Mouse (Mus musculus) MEL (cell line): ENCODE data around the gene Asb8. TPM values are rescaled to one million over a fixed set of nuclear protein-coding genes. Genes with fewer than 3 reads are reported as not detected.

Source experiments
- DNase-seq: peaks from one replicate; pipeline ENCODE4 v3.0.0; 2011; ENCODE audit warnings: low read depth, low spot score
- H3K27ac ChIP-seq: 2 replicates; pipeline ENCODE4 v1.5.1; 2012; ENCODE audit warnings: low read depth, mild to moderate bottlenecking, control low read depth, low read length, moderate library complexity; ENCODE audit not compliant: control insufficient read depth
- H3K27me3 ChIP-seq, 2 experiments: fragments of 150-350 bp in 1 of 2; sonication (generic) in 1 of 2; 2 replicates each; pipeline ENCODE4 v1.6.1; 2012; ENCODE audit warnings: low read length in 2 of 2, mild to moderate bottlenecking in 2 of 2, improper control_type of control experiment in 1 of 2, moderate library complexity in 1 of 2; ENCODE audit not compliant: insufficient read depth in 2 of 2, control insufficient read depth in 1 of 2
- H3K36me3 ChIP-seq, 2 experiments: 2 replicates each; pipeline ENCODE4 v1.6.1; 2012 to 2014; ENCODE audit warnings: low read length in 2 of 2, improper control_type of control experiment in 1 of 2, inconsistent platforms in 1 of 2, mild to moderate bottlenecking in 1 of 2; ENCODE audit not compliant: insufficient read depth in 2 of 2, control insufficient read depth in 1 of 2
- H3K4me1 ChIP-seq, 2 experiments: fragments of 150-350 bp in 1 of 2; sonication (generic) in 1 of 2; 2 replicates each; pipeline ENCODE4 v1.6.1; 2012; ENCODE audit warnings: low read length in 2 of 2, improper control_type of control experiment in 1 of 2, mild to moderate bottlenecking in 1 of 2; ENCODE audit not compliant: insufficient read depth in 2 of 2, control insufficient read depth in 1 of 2
- H3K4me3 ChIP-seq, 2 experiments: fragments of 150-350 bp in 1 of 2; sonication (generic) in 1 of 2; 2 replicates each; pipeline ENCODE4 v1.5.1; 2012; ENCODE audit warnings: low read depth in 2 of 2, low read length in 2 of 2, mild to moderate bottlenecking in 2 of 2, moderate library complexity in 2 of 2, control low read depth in 1 of 2, improper control_type of control experiment in 1 of 2; ENCODE audit not compliant: control insufficient read depth in 1 of 2, insufficient read depth in 1 of 2
- H3K79me2 ChIP-seq: 2 replicates; pipeline ENCODE4 v1.6.1; 2012; ENCODE audit warnings: mild to moderate bottlenecking, low read length, moderate library complexity; ENCODE audit not compliant: control insufficient read depth, poor library complexity, insufficient read depth
- H3K9ac ChIP-seq: 2 replicates; pipeline ENCODE4 v1.6.1; 2012; ENCODE audit warnings: low read depth, mild to moderate bottlenecking, control low read depth, low read length, moderate library complexity; ENCODE audit not compliant: control insufficient read depth, poor library complexity, severe bottlenecking
- H3K9me3 ChIP-seq: fragments of 150-350 bp; sonication (generic); replicated peaks from 2 replicates; pipeline ENCODE4 v1.6.1; 2012; ENCODE audit warnings: mild to moderate bottlenecking, low read length, improper control_type of control experiment, moderate library complexity; ENCODE audit not compliant: insufficient read depth
- BHLHE40 ChIP-seq: IDR thresholded peaks from 2 replicates; pipeline ENCODE4 v1.6.1; 2012; ENCODE audit warnings: low read depth, mild to moderate bottlenecking, inconsistent platforms, low read length, improper control_type of control experiment, borderline replicate concordance
- CTCF ChIP-seq, 3 experiments: IDR thresholded peaks in 2 of 3; conservative IDR thresholded peaks in 1 of 3; 2 replicates each; pipeline ENCODE4 v1.5.1; 2011 to 2012; ENCODE audit warnings: low read length in 3 of 3, low read depth in 2 of 3, mild to moderate bottlenecking in 2 of 3, improper control_type of control experiment in 1 of 3, inconsistent platforms in 1 of 3, mixed read lengths in 1 of 3, moderate library complexity in 1 of 3; ENCODE audit not compliant: control insufficient read depth in 1 of 3, insufficient read depth in 1 of 3, poor library complexity in 1 of 3, severe bottlenecking in 1 of 3
- E2F4 ChIP-seq: IDR thresholded peaks from 2 replicates; pipeline ENCODE4 v1.6.1; 2011; ENCODE audit warnings: low read depth, low read length, improper control_type of control experiment, borderline replicate concordance
- ELF1 ChIP-seq: IDR thresholded peaks from 2 replicates; pipeline ENCODE4 v1.6.1; 2014; ENCODE audit warnings: low read depth, mild to moderate bottlenecking, inconsistent platforms, low read length, improper control_type of control experiment, moderate library complexity
- EP300 ChIP-seq, 2 experiments: IDR thresholded peaks; 2 replicates each; pipeline ENCODE4 v1.6.1; 2011; ENCODE audit warnings: improper control_type of control experiment in 2 of 2, low read length in 2 of 2, low read depth in 1 of 2, mild to moderate bottlenecking in 1 of 2
- ETS1 ChIP-seq: IDR thresholded peaks from 2 replicates; pipeline ENCODE4 v1.6.1; 2012; ENCODE audit warnings: low read depth, mild to moderate bottlenecking, inconsistent platforms, low read length, improper control_type of control experiment, moderate library complexity
- GABPA ChIP-seq: IDR thresholded peaks from 2 replicates; pipeline ENCODE4 v1.6.1; 2012; ENCODE audit warnings: low read depth, mild to moderate bottlenecking, inconsistent platforms, low read length, improper control_type of control experiment, moderate library complexity
- GATA1 ChIP-seq: IDR thresholded peaks from 2 replicates; pipeline ENCODE4 v1.6.1; 2011; ENCODE audit warnings: low read depth, low read length, improper control_type of control experiment
- HCFC1 ChIP-seq: IDR thresholded peaks from 2 replicates; pipeline ENCODE4 v1.6.1; 2012; ENCODE audit warnings: low read depth, mild to moderate bottlenecking, inconsistent platforms, low read length, improper control_type of control experiment, moderate library complexity
- JUND ChIP-seq: IDR thresholded peaks from 2 replicates; pipeline ENCODE4 v1.6.1; 2011; ENCODE audit warnings: low read depth, mild to moderate bottlenecking, improper control_type of control experiment, low read length
- MAX ChIP-seq: IDR thresholded peaks from 2 replicates; pipeline ENCODE4 v1.6.1; 2011; ENCODE audit warnings: low read length, improper control_type of control experiment
- MAZ ChIP-seq: IDR thresholded peaks from 2 replicates; pipeline ENCODE4 v1.6.1; 2012; ENCODE audit warnings: low read depth, mild to moderate bottlenecking, inconsistent platforms, low read length, improper control_type of control experiment
- MEF2A ChIP-seq: IDR thresholded peaks from 2 replicates; pipeline ENCODE4 v1.6.1; 2014; ENCODE audit warnings: low read depth, mild to moderate bottlenecking, inconsistent platforms, low read length, improper control_type of control experiment; ENCODE audit not compliant: poor library complexity, insufficient replicate concordance, severe bottlenecking; ENCODE audit errors: extremely low read depth
- MYB ChIP-seq: IDR thresholded peaks from 2 replicates; pipeline ENCODE4 v1.6.1; 2011; ENCODE audit warnings: mild to moderate bottlenecking, low read depth, low read length, improper control_type of control experiment
- MYC ChIP-seq: IDR thresholded peaks from 2 replicates; pipeline ENCODE4 v1.6.1; 2011; ENCODE audit warnings: low read depth, mild to moderate bottlenecking, low read length, improper control_type of control experiment, moderate library complexity
- NRF1 ChIP-seq: IDR thresholded peaks from 2 replicates; pipeline ENCODE4 v1.6.1; 2014; ENCODE audit warnings: low read depth, mild to moderate bottlenecking, inconsistent platforms, low read length, improper control_type of control experiment, moderate library complexity; ENCODE audit not compliant: poor library complexity, insufficient read depth, severe bottlenecking
- POLR2A ChIP-seq, 2 experiments: IDR thresholded peaks; 2 replicates each; pipeline ENCODE4 v1.6.1; 2011 to 2012; ENCODE audit warnings: low read length in 2 of 2, mild to moderate bottlenecking in 2 of 2, control low read depth in 1 of 2, improper control_type of control experiment in 1 of 2, low read depth in 1 of 2, moderate library complexity in 1 of 2; ENCODE audit not compliant: control insufficient read depth in 1 of 2, insufficient read depth in 1 of 2, poor library complexity in 1 of 2
- POLR2AphosphoS5 ChIP-seq: IDR thresholded peaks from 2 replicates; pipeline ENCODE4 v1.6.1; 2012; ENCODE audit warnings: low read depth, borderline replicate concordance, mild to moderate bottlenecking, inconsistent platforms, low read length, moderate library complexity, mixed read lengths
- RAD21 ChIP-seq: IDR thresholded peaks from 2 replicates; pipeline ENCODE4 v1.6.1; 2011; ENCODE audit warnings: mild to moderate bottlenecking, low read depth, low read length, improper control_type of control experiment
- SIN3A ChIP-seq: IDR thresholded peaks from 2 replicates; pipeline ENCODE4 v1.6.1; 2012; ENCODE audit warnings: low read length, improper control_type of control experiment, inconsistent platforms
- SMC3 ChIP-seq: IDR thresholded peaks from 2 replicates; pipeline ENCODE4 v1.6.1; 2011; ENCODE audit warnings: low read depth, low read length, improper control_type of control experiment
- TAL1 ChIP-seq: IDR thresholded peaks from 2 replicates; pipeline ENCODE4 v1.6.1; 2012; ENCODE audit warnings: mild to moderate bottlenecking, inconsistent platforms, low read length, moderate library complexity, mixed read lengths
- TBP ChIP-seq: IDR thresholded peaks from 2 replicates; pipeline ENCODE4 v1.8.0; 2011; ENCODE audit warnings: low read depth, low read length, improper control_type of control experiment
- TCF12 ChIP-seq: IDR thresholded peaks from 2 replicates; pipeline ENCODE4 v1.6.1; 2014; ENCODE audit warnings: low read depth, mild to moderate bottlenecking, inconsistent platforms, low read length, improper control_type of control experiment, moderate library complexity
- UBTF ChIP-seq: IDR thresholded peaks from 2 replicates; pipeline ENCODE4 v1.6.1; 2012; ENCODE audit warnings: low read depth, mild to moderate bottlenecking, inconsistent platforms, low read length, improper control_type of control experiment, moderate library complexity, borderline replicate concordance; ENCODE audit not compliant: insufficient read depth
- USF1 ChIP-seq: IDR thresholded peaks from 2 replicates; pipeline ENCODE4 v1.6.1; 2014; ENCODE audit warnings: low read depth, mild to moderate bottlenecking, inconsistent platforms, low read length, improper control_type of control experiment, moderate library complexity
- USF2 ChIP-seq, 2 experiments: IDR thresholded peaks; 2 replicates each; pipeline ENCODE4 v1.6.1; 2011 to 2012; ENCODE audit warnings: improper control_type of control experiment in 2 of 2, low read length in 2 of 2, borderline replicate concordance in 1 of 2, inconsistent platforms in 1 of 2, low read depth in 1 of 2, mild to moderate bottlenecking in 1 of 2; ENCODE audit not compliant: insufficient read depth in 1 of 2
- ZC3H11A ChIP-seq: IDR thresholded peaks from 2 replicates; pipeline ENCODE4 v1.6.1; 2012; ENCODE audit warnings: low read depth, mild to moderate bottlenecking, inconsistent platforms, low read length, improper control_type of control experiment
- ZKSCAN1 ChIP-seq: IDR thresholded peaks from 2 replicates; pipeline ENCODE4 v1.6.1; 2012; ENCODE audit warnings: low read depth, mild to moderate bottlenecking, inconsistent platforms, low read length, improper control_type of control experiment, moderate library complexity
- polyA plus RNA-seq, 2 experiments: library from polyadenylated mRNA; stranded (reverse) in 1 of 2; unstranded in 1 of 2; fragments of >175 nt in 1 of 2; fragments of >200 nt in 1 of 2; gene quantifications; 2 replicates each; pipeline versions ENCODE4 v1.2.1 to v1.2.4; 2012; ENCODE audit warnings: low replicate concordance in 2 of 2, low read depth in 1 of 2; ENCODE audit not compliant: insufficient read length in 2 of 2, insufficient read depth in 1 of 2, missing spikeins in 1 of 2
- total RNA-seq: library from RNA; depleted of rRNA; stranded (reverse); fragments of 300-350 nt; gene quantifications from 2 replicates; pipeline ENCODE4 v1.2.3, GENCODE M21; 2012

Asb8 gene
- total and polyA plus RNA-seq, 3 experiments = 33.1 to 38.2 TPM; not detected in 1

DNA sequence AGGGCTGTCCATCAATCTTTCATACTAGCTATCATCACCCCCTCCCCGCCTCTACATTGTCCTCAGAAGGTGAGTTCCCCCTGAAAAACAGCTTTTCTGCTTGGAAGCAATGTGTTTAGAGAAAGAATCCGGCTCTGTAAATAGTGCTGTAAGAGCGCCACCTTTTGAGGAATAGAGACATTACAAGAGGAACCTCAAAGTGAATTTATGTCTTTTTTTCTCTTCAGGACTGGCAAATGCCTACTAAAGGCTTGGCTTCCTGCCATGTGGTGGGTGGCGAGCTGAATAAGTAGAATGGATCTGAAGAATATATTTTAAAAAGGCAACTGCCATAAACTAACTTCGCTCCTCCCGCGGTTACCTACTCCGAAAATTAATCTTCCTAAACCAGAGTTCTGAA is 8.4 kb upstream of the Asb8 start (continued):
- no peak for TF ChIP-seq EP300 (IDR thresholded peaks at IDR 0.05; ENCODE audit: low read depth in 1 of 2, low read length in 2 of 2)
- TF ChIP-seq POLR2A (IDR thresholded peaks at IDR 0.05; ENCODE audit: control insufficient read depth in 1 of 2, insufficient read depth in 1 of 2, low read depth in 1 of 2, low read length in 2 of 2, poor library complexity in 1 of 2) = no peak
- TF ChIP-seq MAZ = 0 out of 2 replicates have a peak, but pooled peaks have one; percentile 28
- TF ChIP-seq MEF2A = no peak
- no peak for TF ChIP-seq TAL1
- TF ChIP-seq SIN3A = no peak
- TF ChIP-seq USF2 (IDR thresholded peaks at IDR 0.05; ENCODE audit: borderline replicate concordance in 1 of 2, insufficient read depth in 1 of 2, low read depth in 1 of 2, low read length in 2 of 2) = no peak
- peak; percentile 85 for TF ChIP-seq SMC3
- TF ChIP-seq ELF1 = no peak
- peak; percentile 20 to 97 (median 90); a peak in 4 of 6 replicates for TF ChIP-seq CTCF (IDR thresholded peaks at IDR 0.05 in 2 of 3, conservative IDR thresholded peaks at IDR 0.05 in 1 of 3; ENCODE audit: control insufficient read depth in 1 of 3, insufficient read depth in 1 of 3, low read depth in 2 of 3, low read length in 3 of 3, poor library complexity in 1 of 3, severe bottlenecking in 1 of 3)
- 0 out of 2 replicates have a peak, but pooled peaks have one; percentile 45 for TF ChIP-seq JUND
- peak; percentile 29; the same call in 1 of the 2 replicates for TF ChIP-seq MYC
- no peak for TF ChIP-seq GATA1
- TF ChIP-seq RAD21 = peak; percentile 94
- no peak for TF ChIP-seq ZKSCAN1
- peak; percentile 84 for TF ChIP-seq ZC3H11A
- TF ChIP-seq E2F4 = no peak

DNA sequence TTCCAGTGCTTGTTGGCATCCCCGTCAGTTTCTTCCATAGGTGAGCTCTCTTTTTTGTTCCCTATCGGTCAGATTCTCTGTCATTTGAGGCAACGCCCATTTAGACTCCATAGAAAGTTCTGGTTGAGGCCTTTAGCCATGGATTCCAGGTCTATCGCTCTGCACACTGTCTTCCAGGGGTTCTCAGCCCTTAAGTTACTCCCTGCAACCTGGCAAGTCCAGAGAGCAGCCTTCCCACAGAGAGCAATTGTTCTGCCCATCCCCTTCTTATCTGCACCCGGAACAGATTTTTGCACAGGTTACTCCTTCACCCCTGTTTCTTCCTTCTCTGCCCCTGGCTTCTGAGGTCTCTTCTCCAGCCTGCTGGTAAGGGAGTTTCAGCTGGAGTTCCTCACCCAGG is 6.7 kb upstream of the Asb8 start:
- Histone ChIP-seq H3K36me3 (no peaks in the 10 kb centered on the region), H3K4me3 (no peak overlapping the region), H3K4me1 (no peaks in the 10 kb centered on the region), H3K9ac (no peak overlapping the region), H3K27me3 (peaks cover 27 to 35% of the 10 kb centered on the region in 2 experiments), H3K79me2 (no peaks in the 10 kb centered on the region), H3K27ac (no peak overlapping the region), H3K9me3 (no peaks in the 10 kb centered on the region)
- no peak for DNase-seq
- no peak for TF ChIP-seq ELF1
- TF ChIP-seq HCFC1 = no peak
- TF ChIP-seq UBTF = no peak
- no peak for TF ChIP-seq MYC
- no peak for TF ChIP-seq MAZ
- no peak for TF ChIP-seq MAX
- no peak for TF ChIP-seq GATA1
- no peak for TF ChIP-seq RAD21
- TF ChIP-seq ETS1 = no peak
- no peak for TF ChIP-seq TCF12
- no peak for TF ChIP-seq POLR2AphosphoS5
- no peak for TF ChIP-seq BHLHE40
- no peak for TF ChIP-seq JUND
- no peak for TF ChIP-seq NRF1
- no peak for TF ChIP-seq USF1
- TF ChIP-seq SMC3 = no peak
- TF ChIP-seq MYB = no peak
- no peak for TF ChIP-seq TBP
- TF ChIP-seq GABPA = no peak
